Mouse (Mus musculus) liver, embryonic 11.5 days (tissue): ENCODE measurements around the gene Fam8a1. TPM values are rescaled to one million over a fixed set of nuclear protein-coding genes. Genes with fewer than 3 reads are reported as not detected.

Experiments
- ATAC-seq: fragments of 200-750 bp; cut with Nextera tagmentation; replicated peaks from 2 replicates; pipeline ENCODE4 v1.8.0; 2017; ENCODE audit warnings: moderate number of reproducible peaks, mild to moderate bottlenecking, moderate TSS enrichment, moderate library complexity; ENCODE audit not compliant: low FRiP score
- DNase-seq: peaks from one replicate; pipeline ENCODE4 v3.0.0-alpha.2; 2017; ENCODE audit warnings: low spot score
- H3K27ac ChIP-seq: fragments of 300-500 bp; sonication (generic); 2 replicates; pipeline ENCODE4 v1.5.1; 2014; ENCODE audit warnings: mild to moderate bottlenecking, low read depth, low read length, control low read depth
- H3K27me3 ChIP-seq: fragments of 300-500 bp; sonication (generic); replicated peaks from 2 replicates; pipeline ENCODE4 v1.6.1; 2014; ENCODE audit warnings: low read length, mixed read lengths; ENCODE audit not compliant: control insufficient read depth, insufficient read depth
- H3K36me3 ChIP-seq: fragments of 300-500 bp; sonication (generic); 2 replicates; pipeline ENCODE4 v1.6.1; 2014; ENCODE audit warnings: mild to moderate bottlenecking, low read length, moderate library complexity, mixed read lengths; ENCODE audit not compliant: control insufficient read depth, insufficient read depth
- H3K4me1 ChIP-seq: fragments of 300-500 bp; sonication (generic); replicated peaks from 2 replicates; pipeline ENCODE4 v1.6.1; 2014; ENCODE audit warnings: low read length, mixed read lengths; ENCODE audit not compliant: control insufficient read depth, insufficient read depth
- H3K4me2 ChIP-seq: fragments of 300-500 bp; sonication (generic); 2 replicates; pipeline ENCODE4 v1.6.1; 2014; ENCODE audit warnings: mild to moderate bottlenecking, control low read depth, moderate library complexity
- H3K4me3 ChIP-seq: fragments of 300-500 bp; sonication (generic); 2 replicates; pipeline ENCODE4 v1.5.1; 2014; ENCODE audit warnings: low read depth, low read length, control low read depth
- H3K9ac ChIP-seq: fragments of 300-500 bp; sonication (generic); 2 replicates; pipeline ENCODE4 v1.6.1; 2014; ENCODE audit warnings: low read depth, low read length, control low read depth
- H3K9me3 ChIP-seq: fragments of 300-500 bp; sonication (generic); 2 replicates; pipeline ENCODE4 v1.6.1; 2016; ENCODE audit warnings: low read length, inconsistent platforms, mixed read lengths; ENCODE audit not compliant: control insufficient read depth
- WGBS: fragments of 180-500 bp; shearing (Covaris S2); extraction: QIAGEN DNeasy Blood & Tissue Kit; methylation state at CpG from one replicate; pipeline ENCODE4 v1.1.7; 2014; 5-methylcytosine and 5-hydroxymethylcytosine counted together
- polyA plus RNA-seq: library from polyadenylated mRNA; unstranded; fragments of >200 nt; fragmentation: Nextera tagmentation; extraction: Ambion mirVana; gene quantifications from 2 replicates; pipeline ENCODE4 v1.2.1, GENCODE M21; 2014

Gene Fam8a1
- polyA plus RNA-seq, 1 experiment from 2014 or later, result 5.6 TPM

DNA sequence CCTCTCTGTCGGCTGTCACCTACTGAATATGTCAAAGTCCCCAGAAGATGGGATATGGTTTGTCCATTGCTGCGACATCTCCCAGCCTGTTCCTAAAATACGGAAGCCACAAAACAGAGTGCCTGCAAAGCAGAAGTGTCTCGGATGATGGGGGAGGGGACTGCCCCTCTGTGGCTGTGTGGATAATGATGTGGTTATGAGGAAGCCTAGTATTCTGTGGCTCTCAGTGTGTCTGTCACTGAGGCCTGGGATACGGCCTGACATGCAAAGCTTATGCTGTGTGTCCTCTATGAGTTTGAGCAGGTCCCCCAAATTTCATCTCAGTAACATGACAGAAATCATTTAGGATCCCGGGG lies 35.2 kb upstream of the Fam8a1 start:
- Histone ChIP-seq H3K9me3 (no peaks in the 10 kb centered on the region), H3K9ac (no peak overlapping the region), H3K4me3 (no peak overlapping the region), H3K4me1 (peaks cover 5% of the 10 kb centered on the region), H3K4me2 (no peak overlapping the region; the same call in 1 of the 2 replicates), H3K27ac (no peak overlapping the region), H3K36me3 (no peaks in the 10 kb centered on the region), H3K27me3 (no peaks in the 10 kb centered on the region)
- DNase-seq, result no peak
- 38% methylated on average over 6 of the region's 6 CpGs for WGBS
- ATAC-seq, result no peak

- H3K27ac ChIP-seq, result no peak overlapping the region
- H3K4me2 ChIP-seq, result no peak overlapping the region
- H3K9me3 ChIP-seq, result peaks cover 6% of the 10 kb centered on the region; the same call in 1 of the 2 replicates
- no peaks in the 10 kb centered on the region for H3K4me1 ChIP-seq
- ATAC-seq (no peak), DNase-seq (no peak)
- H3K4me3 ChIP-seq, result no peak overlapping the region
- H3K27me3 ChIP-seq, result no peaks in the 10 kb centered on the region
- H3K36me3 ChIP-seq, result 0 out of 2 replicates have a peak, but pooled peaks cover 2% of the 10 kb centered on the region
- H3K9ac ChIP-seq, result no peak overlapping the region
- 89% methylated on average over 10 of the region's 10 CpGs for WGBS
Observed at GRCm38 (mm10) chr13:46640608-46641468, 28.5 kb upstream of the Fam8a1 start.

GRCm38 (mm10) chr13:46642318-46642717 lies 27.0 kb upstream of the Fam8a1 start:
- 78% methylated on average over 4 of the region's 4 CpGs for WGBS
- H3K27me3 ChIP-seq, result no peaks in the 10 kb centered on the region
- ATAC-seq (no peak), DNase-seq (no peak)
- no peak overlapping the region for H3K9ac ChIP-seq
- H3K4me2 ChIP-seq, result no peak overlapping the region
- no peak overlapping the region for H3K4me3 ChIP-seq
- no peak overlapping the region for H3K27ac ChIP-seq
- H3K4me1 ChIP-seq, result no peaks in the 10 kb centered on the region
- 0 out of 2 replicates have a peak, but pooled peaks cover 2% of the 10 kb centered on the region for H3K36me3 ChIP-seq
- peaks cover 6% of the 10 kb centered on the region; the same call in 1 of the 2 replicates for H3K9me3 ChIP-seq

DNA sequence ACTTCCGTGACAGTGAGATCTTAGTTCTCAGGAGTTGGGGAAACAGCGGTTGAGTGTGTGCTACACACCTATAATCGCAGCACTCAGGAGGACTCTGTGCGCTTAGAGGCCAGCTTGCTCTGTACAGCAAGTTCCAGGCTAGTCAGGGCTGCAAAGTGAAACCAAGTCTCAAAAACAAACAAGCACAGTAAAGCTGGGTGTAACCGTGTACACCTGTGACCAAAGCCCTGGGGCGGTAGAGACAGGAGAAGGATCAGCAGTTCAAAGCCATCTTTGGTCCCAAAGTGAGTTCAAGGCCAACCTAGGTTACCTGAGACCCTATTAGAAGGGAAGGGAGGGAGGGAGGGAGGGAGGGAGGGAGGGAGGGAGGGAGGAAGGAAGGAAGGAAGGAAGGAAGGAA lies 25.1 kb upstream of the Fam8a1 start:
- H3K4me2 ChIP-seq, result no peak overlapping the region
- no peak for ATAC-seq
- H3K27ac ChIP-seq, result no peak overlapping the region
- 0 out of 2 replicates have a peak, but pooled peaks cover 2% of the 10 kb centered on the region for H3K36me3 ChIP-seq
- no peak for DNase-seq
- no peak overlapping the region for H3K9ac ChIP-seq
- 85% methylated on average over 6 of the region's 6 CpGs for WGBS
- no peak overlapping the region for H3K4me3 ChIP-seq
- H3K27me3 ChIP-seq, result no peaks in the 10 kb centered on the region
- no peaks in the 10 kb centered on the region for H3K4me1 ChIP-seq
- peaks cover 6% of the 10 kb centered on the region; the same call in 1 of the 2 replicates for H3K9me3 ChIP-seq

DNA sequence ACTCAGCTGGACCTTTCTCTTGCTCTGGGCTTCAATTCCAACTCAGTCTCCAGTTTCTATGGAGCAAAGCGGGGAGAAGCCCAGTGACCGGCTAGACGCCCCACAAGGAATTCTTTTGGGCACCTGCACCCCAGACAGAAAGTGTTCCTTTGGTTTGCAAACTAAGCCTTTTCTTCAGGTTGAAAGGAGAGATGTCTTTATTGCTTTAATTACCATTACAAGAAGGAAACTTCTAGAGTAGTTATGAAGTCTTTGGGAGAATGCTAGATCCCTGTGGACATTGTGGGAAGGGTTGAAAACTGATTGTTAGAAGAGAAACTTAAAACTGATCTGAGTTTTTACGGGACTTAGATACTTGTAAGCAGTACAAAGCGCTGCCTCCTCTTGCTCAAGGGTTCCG lies 23.8 kb upstream of the Fam8a1 start:
- H3K4me3 ChIP-seq, result no peak overlapping the region
- H3K27ac ChIP-seq, result no peak overlapping the region
- no peak overlapping the region for H3K9ac ChIP-seq
- no peak overlapping the region for H3K4me2 ChIP-seq
- 87% methylated on average over 6 of the region's 6 CpGs for WGBS
- H3K36me3 ChIP-seq, result 0 out of 2 replicates have a peak, but pooled peaks cover 2% of the 10 kb centered on the region
- H3K27me3 ChIP-seq, result no peaks in the 10 kb centered on the region
- no peaks in the 10 kb centered on the region for H3K4me1 ChIP-seq
- H3K9me3 ChIP-seq, result peaks cover 6% of the 10 kb centered on the region; the same call in 1 of the 2 replicates
- ATAC-seq (no peak), DNase-seq (no peak)

GRCm38 (mm10) chr13:46651853-46652252 lies 17.5 kb upstream of the Fam8a1 start:
- Histone ChIP-seq H3K4me3 (no peak overlapping the region), H3K36me3 (no peaks in the 10 kb centered on the region), H3K9me3 (no peaks in the 10 kb centered on the region), H3K27me3 (no peaks in the 10 kb centered on the region), H3K4me1 (no peaks in the 10 kb centered on the region), H3K9ac (no peak overlapping the region), H3K4me2 (no peak overlapping the region), H3K27ac (no peak overlapping the region)
- ATAC-seq, result no peak
- WGBS, result 75% methylated on average over 7 of the region's 7 CpGs
- DNase-seq, result no peak

DNA sequence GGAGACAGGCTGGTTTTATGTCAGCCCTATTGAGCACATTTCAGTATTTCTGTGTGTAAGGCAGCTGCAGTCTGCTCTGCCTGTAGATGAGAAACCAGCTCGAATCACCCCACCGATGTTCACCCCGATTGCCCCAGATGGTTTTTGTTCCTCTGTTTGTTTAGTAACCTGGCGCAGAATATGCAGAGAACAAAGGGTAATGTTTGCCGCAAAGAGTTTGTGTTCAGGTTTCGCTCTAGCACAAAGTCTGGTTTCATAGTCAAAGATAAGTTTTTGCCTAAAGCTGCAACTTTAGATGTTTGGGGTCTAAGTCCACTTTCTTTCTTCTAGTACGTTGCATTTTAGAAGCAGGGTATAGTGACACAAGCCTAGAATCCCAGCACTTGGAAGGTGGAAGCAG lies 16.7 kb upstream of the Fam8a1 start:
- Histone ChIP-seq H3K4me1 (no peaks in the 10 kb centered on the region), H3K36me3 (no peaks in the 10 kb centered on the region), H3K27ac (no peak overlapping the region), H3K9me3 (no peaks in the 10 kb centered on the region), H3K4me3 (no peak overlapping the region), H3K9ac (no peak overlapping the region), H3K27me3 (no peaks in the 10 kb centered on the region), H3K4me2 (no peak overlapping the region)
- 81% methylated on average over 7 of the region's 7 CpGs for WGBS
- DNase-seq, result no peak
- ATAC-seq, result no peak

- no peaks in the 10 kb centered on the region for H3K9me3 ChIP-seq
- DNase-seq (no peak), ATAC-seq (no peak)
- H3K27me3 ChIP-seq, result no peaks in the 10 kb centered on the region
- H3K4me3 ChIP-seq, result no peak overlapping the region
- WGBS, result 79% methylated on average over 4 of the region's 4 CpGs
- H3K27ac ChIP-seq, result no peak overlapping the region
- H3K4me2 ChIP-seq, result no peak overlapping the region
- no peak overlapping the region for H3K9ac ChIP-seq
- H3K4me1 ChIP-seq, result no peaks in the 10 kb centered on the region
- H3K36me3 ChIP-seq, result no peaks in the 10 kb centered on the region
Observed at GRCm38 (mm10) chr13:46653671-46654070, 15.7 kb upstream of the Fam8a1 start.

DNA sequence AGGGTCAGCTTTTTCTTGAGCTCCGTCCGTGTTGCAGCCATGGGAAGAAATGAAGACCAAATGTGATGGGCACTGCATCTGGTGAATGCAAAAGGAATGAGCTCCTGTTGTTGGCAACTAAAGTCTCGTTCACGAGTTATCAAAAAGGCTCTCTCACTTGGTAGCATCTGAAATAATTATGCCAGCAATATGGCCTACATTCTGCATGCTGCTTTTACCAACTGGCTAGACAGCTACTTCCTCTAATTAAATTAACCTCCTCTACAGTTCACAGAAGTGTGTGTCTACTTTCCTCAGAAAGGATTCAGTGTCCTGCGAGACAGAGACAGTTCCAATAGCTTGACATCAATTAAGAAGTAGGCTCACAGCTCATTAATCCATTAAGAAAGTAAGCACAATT lies 14.8 kb upstream of the Fam8a1 start:
- DNase-seq, result no peak
- H3K4me3 ChIP-seq, result no peak overlapping the region
- H3K36me3 ChIP-seq, result no peaks in the 10 kb centered on the region
- no peak overlapping the region for H3K9ac ChIP-seq
- ATAC-seq, result no peak
- H3K27ac ChIP-seq, result no peak overlapping the region
- H3K4me2 ChIP-seq, result no peak overlapping the region
- 81% methylated on average over 5 of the region's 5 CpGs for WGBS
- no peaks in the 10 kb centered on the region for H3K27me3 ChIP-seq
- H3K4me1 ChIP-seq, result no peaks in the 10 kb centered on the region
- no peaks in the 10 kb centered on the region for H3K9me3 ChIP-seq
